Mouse (Mus musculus) mature B cell (primary cell): ENCODE measurements around the gene Srsf12.

Source experiments
- in situ Hi-C: fragments of 300-500 bp; cut with MboI; formaldehyde crosslinking; loops from 2 replicates; pipeline ENCODE4 v1.14.3; 2019

The Srsf12 gene

GRCm38 (mm10) chr4:33208881-33209841 is at the start of gene Srsf12:
Gene Srsf12, plus strand, starts transcription at chr4:33208991.
- in situ Hi-C loops: no loop called here

- in situ Hi-C loops: no loop called here
These were observed 25.3 kb upstream of the Srsf12 start for GRCm38 (mm10) chr4:33183477-33183876.

GRCm38 (mm10) chr4:33188164-33188563 is 20.6 kb upstream of the Srsf12 start:
- in situ Hi-C loops: no loop called here

GRCm38 (mm10) chr4:33188781-33189734 is 19.7 kb upstream of the Srsf12 start:
- in situ Hi-C loops: no loop called here

- in situ Hi-C loops: no loop called here
These were observed 19.1 kb upstream of the Srsf12 start, which contains the start of gene Pm20d2 for GRCm38 (mm10) chr4:33189735-33190036. Gene Pm20d2, minus strand, starts transcription at chr4:33189737.

GRCm38 (mm10) chr4:33198117-33198516 is 10.7 kb upstream of the Srsf12 start:
- in situ Hi-C loops: no loop called here

- in situ Hi-C loops: no loop called here
These were observed 4.1 kb upstream of the Srsf12 start for GRCm38 (mm10) chr4:33204682-33205081.

- in situ Hi-C loops: no loop called here
These were observed 1.2 kb upstream of the Srsf12 start for GRCm38 (mm10) chr4:33207551-33207950.

GRCm38 (mm10) chr4:33221847-33222246 is 13.1 kb downstream of the Srsf12 start:
- in situ Hi-C loops: no loop called here

GRCm38 (mm10) chr4:33224003-33224675 is 15.3 kb downstream of the Srsf12 start:
- in situ Hi-C loops: no loop called here

GRCm38 (mm10) chr4:33227164-33227563 is 18.4 kb downstream of the Srsf12 start:
- in situ Hi-C loops: no loop called here

- in situ Hi-C loops: no loop called here
These were observed 20.8 kb downstream of the Srsf12 start for GRCm38 (mm10) chr4:33229639-33230038.

GRCm38 (mm10) chr4:33230881-33231280 is 22.1 kb downstream of the Srsf12 start:
- in situ Hi-C loops: no loop called here

GRCm38 (mm10) chr4:33242536-33242935 is 33.7 kb downstream of the Srsf12 start:
- in situ Hi-C loops: no loop called here

GRCm38 (mm10) chr4:33243016-33243758 is 34.4 kb downstream of the Srsf12 start:
- in situ Hi-C loops: no loop called here

GRCm38 (mm10) chr4:33243921-33244320 is 35.1 kb downstream of the Srsf12 start:
- in situ Hi-C loops: no loop called here

- in situ Hi-C loops: no loop called here
These were observed 37.1 kb downstream of the Srsf12 start for GRCm38 (mm10) chr4:33245853-33246395.

GRCm38 (mm10) chr4:33247479-33248053 is 38.8 kb downstream of the Srsf12 start:
- in situ Hi-C loops: no loop called here

- in situ Hi-C loops: no loop called here
These were observed 39.5 kb downstream of the Srsf12 start for GRCm38 (mm10) chr4:33248062-33248889.

- in situ Hi-C loops: no loop called here
These were observed 40.1 kb downstream of the Srsf12 start for GRCm38 (mm10) chr4:33248915-33249314.
